In genomic region chr17:74769390-74769811, GRCm38 (mm10) we compare ENCODE assay signal across 17 mouse cellular contexts. TPM values are rescaled to one million over a fixed set of nuclear protein-coding genes. Genes with fewer than 3 reads are reported as not detected.
DNase-seq lines count a peak whose midpoint lies in the region; ATAC-seq lines count a peak whose summit lies in the region.
"Had no signal": no experiment of that assay in that cellular context is flagged by ENCODE, and none has a peak within 500 bp of the region (broad histone marks: within the 10 kb centered on the region; RNA-seq: fewer than 3 reads in every experiment).

No protein-coding gene starts in this region.

- no peak overlapping the region for H3K27ac ChIP-seq in liver, embryonic 11.5 days (ENCODE audit: low read depth, low read length)
- H3K27ac ChIP-seq in hindbrain, embryonic 12.5 days, result no peak overlapping the region
- H3K27ac ChIP-seq: limb, embryonic 12.5 days; liver, embryonic 15.5 days; neural tube, embryonic 15.5 days had no signal

- no peak overlapping the region for H3K4me3 ChIP-seq in liver, embryonic 11.5 days (ENCODE audit: low read depth, low read length)
- H3K4me3 ChIP-seq in hindbrain, embryonic 12.5 days, result no peak overlapping the region
- H3K4me3 ChIP-seq: limb, embryonic 12.5 days; liver, embryonic 15.5 days; neural tube, embryonic 15.5 days had no signal

- peak; percentile 60 for ATAC-seq in activated CD4-positive, CD25-positive, alpha-beta regulatory T cell, adult 4 months
- ATAC-seq in megakaryocyte progenitor cell, adult 5-6 weeks (replicated peaks; ENCODE audit: poor library complexity), result peak; percentile 78
- no peak for ATAC-seq in liver, embryonic 11.5 days (replicated peaks; ENCODE audit: low FRiP score)
- ATAC-seq in hindbrain, embryonic 12.5 days (ENCODE audit: low FRiP score), result no peak
- ATAC-seq: forebrain, embryonic 14.5 days; hindbrain, embryonic 16.5 days had no signal

- DNase-seq in adrenal gland, adult 2 months, result peak; percentile 17
- no peak for DNase-seq in adrenal gland, postnatal 14 days
- DNase-seq in ovary, postnatal 36 days (ENCODE audit: low spot score), result peak; percentile 18
- DNase-seq in ovary, postnatal 14 days (ENCODE audit: low spot score), result no peak
- DNase-seq in liver, embryonic 11.5 days (ENCODE audit: low spot score), result no peak
- DNase-seq: cerebellum, adult 9-10 months; heart, postnatal 14 days; lung, postnatal 10 days; right cerebral cortex, postnatal 4 days had no signal

- H3K36me3 ChIP-seq in liver, embryonic 11.5 days (ENCODE audit: control insufficient read depth, insufficient read depth, low read length), result peaks cover 4% of the 10 kb centered on the region; the same call in 1 of the 2 replicates
- H3K36me3 ChIP-seq in hindbrain, embryonic 12.5 days, result no peaks in the 10 kb centered on the region
- H3K36me3 ChIP-seq: liver, embryonic 15.5 days had no signal

- 77% methylated on average over 9 of the region's 9 CpGs for WGBS in liver, embryonic 11.5 days
- 89% methylated on average over 9 of the region's 9 CpGs for WGBS in hindbrain, embryonic 12.5 days

- H3K4me2 ChIP-seq in liver, embryonic 11.5 days, result no peak overlapping the region
- no peak overlapping the region for H3K4me2 ChIP-seq in hindbrain, embryonic 12.5 days (replicated peaks)
- H3K4me2 ChIP-seq: limb, embryonic 12.5 days; liver, embryonic 15.5 days; neural tube, embryonic 15.5 days had no signal

- no peak overlapping the region for H3K9ac ChIP-seq in liver, embryonic 11.5 days (ENCODE audit: low read depth, low read length)
- no peak overlapping the region for H3K9ac ChIP-seq in hindbrain, embryonic 12.5 days
- H3K9ac ChIP-seq: limb, embryonic 12.5 days; liver, embryonic 15.5 days; neural tube, embryonic 15.5 days had no signal

- H3K4me1 ChIP-seq in liver, embryonic 11.5 days (replicated peaks; ENCODE audit: control insufficient read depth, insufficient read depth, low read length), result no peaks in the 10 kb centered on the region
- no peaks in the 10 kb centered on the region for H3K4me1 ChIP-seq in hindbrain, embryonic 12.5 days
- H3K4me1 ChIP-seq: liver, embryonic 15.5 days; neural tube, embryonic 15.5 days had no signal

- H3K27me3 ChIP-seq in liver, embryonic 11.5 days (replicated peaks; ENCODE audit: control insufficient read depth, insufficient read depth, low read length), result no peaks in the 10 kb centered on the region
- H3K27me3 ChIP-seq in hindbrain, embryonic 12.5 days, result no peaks in the 10 kb centered on the region
- H3K27me3 ChIP-seq: limb, embryonic 12.5 days; liver, embryonic 15.5 days; neural tube, embryonic 15.5 days had no signal

- H3K9me3 ChIP-seq in liver, embryonic 11.5 days (ENCODE audit: control insufficient read depth, low read length), result no peaks in the 10 kb centered on the region
- no peaks in the 10 kb centered on the region for H3K9me3 ChIP-seq in hindbrain, embryonic 12.5 days (replicated peaks)
- H3K9me3 ChIP-seq: limb, embryonic 12.5 days; liver, embryonic 15.5 days; neural tube, embryonic 15.5 days had no signal

RNA-seq across cellular contexts. Expression of gene Ttc27, which starts 51.9 kb away (rescaled TPM):
- 10 to 100 TPM; 24.6 TPM for total RNA-seq in adrenal gland, adult 2 months (2021)
- polyA plus RNA-seq in adrenal gland, adult 2 months (2012; rRNA removed), result 1.8 and 2.1 TPM in 2 replicates
- total RNA-seq in adrenal gland, postnatal 14 days (2021), result 21.0 and 23.5 TPM in 2 replicates
- 10 to 100 TPM; 22.7 to 31.1 TPM for polyA plus RNA-seq in activated CD4-positive, CD25-positive, alpha-beta regulatory T cell, adult 4 months (2017; shearing (Covaris generic))
- 36.0 and 37.9 TPM in 2 replicates for total RNA-seq in megakaryocyte progenitor cell, adult 5-6 weeks (2015)
- total RNA-seq in megakaryocyte progenitor cell, adult 5-6 weeks (2017), result 48.9 and 72.8 TPM in 2 replicates
- polyA plus RNA-seq in liver, embryonic 11.5 days (2014; fragmentation: Nextera tagmentation; extraction: Ambion mirVana), result 37.6 and 40.4 TPM in 2 replicates
- polyA plus RNA-seq in hindbrain, embryonic 12.5 days (2016; fragmentation: Nextera tagmentation; extraction: Ambion mirVana), result 22.2 and 23.0 TPM in 2 replicates

Comparison
In these comparisons a context has a peak if more than half of its experiments do, and no peak if none do; other contexts are left out.
1. DNase-seq: peak in adrenal gland, adult 2 months (single experiment) and ovary, postnatal 36 days (single experiment); none in adrenal gland, postnatal 14 days (single experiment), ovary, postnatal 14 days (single experiment) and liver, embryonic 11.5 days (single experiment).
2. ATAC-seq: peak in activated CD4-positive, CD25-positive, alpha-beta regulatory T cell, adult 4 months (single experiment) and megakaryocyte progenitor cell, adult 5-6 weeks (single experiment); none in liver, embryonic 11.5 days (single experiment) and hindbrain, embryonic 12.5 days (single experiment).